Mouse (Mus musculus) E14TG2a.4 (cell line): ENCODE measurements at regions not wholly inside any gene's neighbourhood (a gene's known extent, or its start where the extent isn't known, plus 50 kb on each side); places are given as distances from the start of the nearest gene placed in this dataset.

ENCODE experiments used
- H3K27me3 ChIP-seq: 2 replicates; pipeline ENCODE4 v1.6.1; 2014; ENCODE audit warnings: low read length, control low read depth; ENCODE audit not compliant: insufficient read depth
- H3K36me3 ChIP-seq: 2 replicates; pipeline ENCODE4 v1.6.1; 2014; ENCODE audit warnings: low read length, control low read depth; ENCODE audit not compliant: insufficient read depth
- H3K4me1 ChIP-seq: replicated peaks from 2 replicates; pipeline ENCODE4 v1.6.1; 2014; ENCODE audit warnings: low read depth, low read length, control low read depth
- H3K4me3 ChIP-seq: replicated peaks from 2 replicates; pipeline ENCODE4 v1.5.1; 2014; ENCODE audit warnings: mild to moderate bottlenecking, low read length
- H3K9me3 ChIP-seq: 2 replicates; pipeline ENCODE4 v1.6.1; 2014; ENCODE audit warnings: low read length, control low read depth
- CTCF ChIP-seq: conservative IDR thresholded peaks from 2 replicates; pipeline ENCODE4 v1.5.1; 2014; ENCODE audit warnings: low read length
- NANOG ChIP-seq: IDR thresholded peaks from 2 replicates; pipeline ENCODE4 v1.6.1; 2014; ENCODE audit warnings: borderline replicate concordance, low read length, mixed read lengths
- POU5F1 ChIP-seq: IDR thresholded peaks from 2 replicates; pipeline ENCODE4 v1.6.1; 2014; ENCODE audit warnings: low read length, borderline replicate concordance

- Histone ChIP-seq H3K4me1 (peaks cover 33% of the 10 kb centered on the region), H3K9me3 (no peaks in the 10 kb centered on the region), H3K4me3 (no peak overlapping the region), H3K36me3 (no peaks in the 10 kb centered on the region), H3K27me3 (no peaks in the 10 kb centered on the region)
- TF ChIP-seq CTCF (no peak), NANOG (no peak), POU5F1 (no peak)
Measured at GRCm38 (mm10) chr1:157048996-157049395, 59.5 kb downstream of the Tex35 start.

GRCm38 (mm10) chr1:157048201-157048923 is 60.1 kb downstream of the Tex35 start:
- Histone ChIP-seq H3K36me3 (no peaks in the 10 kb centered on the region), H3K4me1 (peaks cover 33% of the 10 kb centered on the region), H3K4me3 (no peak overlapping the region), H3K9me3 (no peaks in the 10 kb centered on the region), H3K27me3 (no peaks in the 10 kb centered on the region)
- no peak for TF ChIP-seq CTCF
- TF ChIP-seq NANOG: peak; percentile 33; the same call in 1 of the 2 replicates

- Histone ChIP-seq H3K4me3 (no peak overlapping the region), H3K9me3 (no peaks in the 10 kb centered on the region), H3K36me3 (no peaks in the 10 kb centered on the region), H3K4me1 (peaks cover 33% of the 10 kb centered on the region), H3K27me3 (no peaks in the 10 kb centered on the region)
- TF ChIP-seq NANOG (no peak), POU5F1 (no peak), CTCF (no peak)
Measured at GRCm38 (mm10) chr1:157047751-157048200, 60.7 kb downstream of the Tex35 start.

- H3K4me3 ChIP-seq: no peak overlapping the region
- H3K27me3 ChIP-seq: no peaks in the 10 kb centered on the region
- H3K9me3 ChIP-seq: peaks cover 3% of the 10 kb centered on the region
- TF ChIP-seq CTCF (no peak), NANOG (no peak), POU5F1 (no peak)
- H3K4me1 ChIP-seq: peaks cover 30% of the 10 kb centered on the region
- no peaks in the 10 kb centered on the region for H3K36me3 ChIP-seq
Measured at GRCm38 (mm10) chr1:157046760-157047182, 61.7 kb downstream of the Tex35 start.

- TF ChIP-seq POU5F1 (no peak), NANOG (no peak), CTCF (no peak)
- H3K4me1 ChIP-seq: peaks cover 32% of the 10 kb centered on the region
- H3K36me3 ChIP-seq: no peaks in the 10 kb centered on the region
- H3K9me3 ChIP-seq: peaks cover 10% of the 10 kb centered on the region
- no peak overlapping the region for H3K4me3 ChIP-seq
- H3K27me3 ChIP-seq: no peaks in the 10 kb centered on the region
Measured at GRCm38 (mm10) chr1:157039836-157040196, 68.7 kb downstream of the Tex35 start.

- Histone ChIP-seq H3K9me3 (peaks cover 10% of the 10 kb centered on the region), H3K27me3 (no peaks in the 10 kb centered on the region), H3K4me1 (peaks cover 32% of the 10 kb centered on the region), H3K4me3 (no peak overlapping the region), H3K36me3 (no peaks in the 10 kb centered on the region)
- TF ChIP-seq NANOG: no peak
- no peak for TF ChIP-seq POU5F1
- TF ChIP-seq CTCF: no peak
Measured at GRCm38 (mm10) chr1:157039016-157039835, 69.3 kb downstream of the Tex35 start.

GRCm38 (mm10) chr1:157038111-157039008 is 70.1 kb downstream of the Tex35 start:
- H3K36me3 ChIP-seq: no peaks in the 10 kb centered on the region
- peaks cover 10% of the 10 kb centered on the region for H3K9me3 ChIP-seq
- no peaks in the 10 kb centered on the region for H3K27me3 ChIP-seq
- no peak overlapping the region for H3K4me3 ChIP-seq
- H3K4me1 ChIP-seq: peaks cover 32% of the 10 kb centered on the region
- no peak for TF ChIP-seq NANOG
- TF ChIP-seq CTCF: no peak
- TF ChIP-seq POU5F1: no peak

GRCm38 (mm10) chr1:157037246-157037991 is 71.1 kb downstream of the Tex35 start:
- TF ChIP-seq CTCF: no peak
- TF ChIP-seq NANOG: no peak
- TF ChIP-seq POU5F1: no peak
- Histone ChIP-seq H3K4me1 (peaks cover 32% of the 10 kb centered on the region), H3K27me3 (no peaks in the 10 kb centered on the region), H3K9me3 (peaks cover 10% of the 10 kb centered on the region), H3K4me3 (no peak overlapping the region), H3K36me3 (no peaks in the 10 kb centered on the region)
